Mouse (Mus musculus): ENCODE data around the gene Prrg3. TPM values are rescaled to one million over a fixed set of nuclear protein-coding genes. Genes with fewer than 3 reads are reported as not detected.

Gene Prrg3
- polyA plus RNA-seq, 1 experiment from 2014 or later: 10.0 TPM

DNA sequence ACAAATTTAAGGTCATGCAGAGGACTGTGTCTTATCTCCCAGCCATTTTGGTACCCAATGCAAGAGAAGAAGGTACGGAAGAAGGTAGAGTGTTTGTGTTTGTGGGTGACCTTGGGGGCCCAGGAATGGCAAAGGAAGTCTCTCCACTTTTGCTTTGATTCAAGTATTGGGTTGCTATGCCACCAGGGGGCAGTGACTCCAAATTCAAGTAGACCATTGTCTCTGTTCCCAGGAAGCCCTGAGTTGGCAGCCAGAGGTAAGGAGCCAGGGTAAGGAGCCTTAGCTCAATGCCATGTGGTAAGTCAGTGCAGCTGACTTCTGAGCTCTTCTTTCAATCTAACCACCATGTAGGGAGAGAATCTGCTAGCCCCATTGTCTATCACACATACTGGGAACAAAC is 21.4 kb downstream of the Prrg3 start:
- Histone ChIP-seq H3K36me3 (no peaks in the 10 kb centered on the region), H3K4me2 (replicated peaks) (no peak overlapping the region), H3K27me3 (no peaks in the 10 kb centered on the region), H3K9me3 (no peaks in the 10 kb centered on the region), H3K27ac (no peak overlapping the region), H3K4me1 (replicated peaks) (no peaks in the 10 kb centered on the region), H3K9ac (replicated peaks) (no peak overlapping the region), H3K4me3 (replicated peaks) (no peak overlapping the region)
- no peak for ATAC-seq
- 88% methylated on average over 1 of the region's 1 CpGs for WGBS

DNA sequence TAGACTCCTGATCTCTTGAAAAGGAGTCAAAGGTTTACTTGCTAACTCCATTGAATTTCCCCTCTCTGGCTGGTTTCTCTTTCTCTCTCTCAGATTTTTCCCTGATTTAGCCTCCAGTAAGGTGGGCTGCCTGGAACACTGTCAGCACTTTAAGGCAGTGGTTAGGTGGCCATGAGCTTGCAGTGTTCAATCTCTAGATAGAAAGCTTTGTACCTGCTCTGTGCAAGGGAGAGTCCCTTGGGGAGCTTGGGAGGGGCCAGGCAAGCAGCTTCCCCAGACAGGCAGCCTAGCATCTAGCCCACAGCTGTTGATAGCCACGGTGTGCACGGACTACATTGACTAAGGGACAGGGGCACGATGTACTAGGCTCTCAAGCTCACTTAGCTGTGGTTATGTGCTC is 29.1 kb downstream of the Prrg3 start, which contains the start of gene Cnga2:
Gene Cnga2 (plus strand): TSS at position 301 of the 400 bp plus-strand sequence.
- Histone ChIP-seq H3K9ac (replicated peaks) (no peak within 1 kb of the TSS), H3K27ac (no peak within 1 kb of the TSS), H3K9me3 (no peaks in the 10 kb centered on the region), H3K4me3 (replicated peaks) (no peak within 1 kb of the TSS), H3K27me3 (no peaks in the 10 kb centered on the region), H3K4me1 (replicated peaks) (no peaks in the 10 kb centered on the region), H3K4me2 (replicated peaks) (no peak within 1 kb of the TSS), H3K36me3 (no peaks in the 10 kb centered on the region)
- ATAC-seq: no peak
- WGBS: 77% methylated on average over 3 of the region's 3 CpGs

DNA sequence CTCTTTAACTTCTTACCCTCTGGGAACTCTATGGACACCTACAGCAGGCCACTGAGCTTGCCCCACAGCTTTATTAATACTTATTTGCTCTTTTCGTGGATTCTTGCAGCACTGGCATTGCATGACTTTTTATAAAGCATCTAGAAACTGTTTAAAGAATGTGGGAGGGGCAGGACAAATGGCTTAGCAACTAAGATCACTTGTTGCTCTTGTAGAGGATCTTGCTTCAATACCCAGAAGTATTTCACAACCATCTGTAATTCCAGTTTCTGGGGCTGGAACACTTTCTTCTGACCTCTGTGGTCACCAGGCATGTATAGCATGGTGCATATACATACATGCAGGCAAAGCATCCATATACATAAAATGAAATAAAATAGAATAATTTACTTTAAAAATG is 33.5 kb downstream of the Prrg3 start:
- H3K9me3 ChIP-seq: no peaks in the 10 kb centered on the region
- no peak overlapping the region for H3K4me2 ChIP-seq (replicated peaks)
- H3K9ac ChIP-seq (replicated peaks): no peak overlapping the region
- no peaks in the 10 kb centered on the region for H3K36me3 ChIP-seq
- H3K4me3 ChIP-seq (replicated peaks): no peak overlapping the region
- H3K27me3 ChIP-seq: no peaks in the 10 kb centered on the region
- ATAC-seq: no peak
- H3K4me1 ChIP-seq (replicated peaks): no peaks in the 10 kb centered on the region
- H3K27ac ChIP-seq: no peak overlapping the region
- 72% methylated on average over 1 of the region's 1 CpGs for WGBS

DNA sequence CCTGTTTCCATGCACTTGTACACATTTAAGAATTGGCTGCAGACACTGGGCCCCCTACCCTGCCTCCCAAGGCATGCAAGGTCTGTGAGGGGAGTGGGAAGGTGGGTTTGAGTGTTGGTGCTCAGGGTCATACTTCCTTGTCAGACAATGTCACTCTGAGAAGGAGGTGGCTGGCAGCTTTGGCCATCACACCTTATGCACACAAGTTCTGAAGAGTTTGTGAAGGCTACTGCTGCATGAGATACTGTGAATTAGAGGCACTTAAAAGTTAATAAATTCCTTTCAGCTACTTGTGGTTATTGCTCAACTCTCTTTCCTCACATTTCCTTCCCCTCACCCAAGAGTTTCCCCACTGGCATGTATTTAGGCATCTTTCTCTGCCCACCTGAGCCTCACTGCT is 47.5 kb downstream of the Prrg3 start:
- Histone ChIP-seq H3K9ac (replicated peaks) (no peak overlapping the region), H3K36me3 (no peaks in the 10 kb centered on the region), H3K4me2 (replicated peaks) (no peak overlapping the region), H3K4me1 (replicated peaks) (no peaks in the 10 kb centered on the region), H3K27me3 (no peaks in the 10 kb centered on the region), H3K9me3 (no peaks in the 10 kb centered on the region), H3K27ac (no peak overlapping the region), H3K4me3 (replicated peaks) (no peak overlapping the region)
- no peak for ATAC-seq

DNA sequence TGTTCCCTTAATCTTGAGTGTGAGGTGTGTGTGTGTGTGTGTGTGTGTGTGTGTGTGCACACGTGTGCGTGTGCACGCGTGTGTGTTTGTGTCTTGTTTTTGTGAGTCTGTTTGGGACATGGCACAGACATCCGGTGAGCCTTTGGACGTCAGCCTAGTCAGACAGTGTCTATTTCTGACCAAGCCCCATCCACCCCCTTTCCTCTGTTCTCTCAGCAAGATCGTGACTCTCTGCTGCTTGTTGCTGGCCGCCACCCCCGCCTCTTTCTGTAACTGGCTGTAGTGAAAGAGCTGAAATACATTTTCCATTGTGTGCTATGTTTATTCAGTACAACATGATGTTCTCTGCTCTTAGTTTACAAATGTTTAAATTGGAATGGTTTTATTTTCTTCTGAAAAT is 49.8 kb downstream of the Prrg3 start:
- Histone ChIP-seq H3K4me3 (replicated peaks) (no peak overlapping the region), H3K27ac (no peak overlapping the region), H3K9me3 (no peaks in the 10 kb centered on the region), H3K27me3 (no peaks in the 10 kb centered on the region), H3K4me2 (replicated peaks) (no peak overlapping the region), H3K4me1 (replicated peaks) (no peaks in the 10 kb centered on the region), H3K9ac (replicated peaks) (no peak overlapping the region), H3K36me3 (no peaks in the 10 kb centered on the region)
- 61% methylated on average over 9 of the region's 9 CpGs for WGBS
- no peak for ATAC-seq

DNA sequence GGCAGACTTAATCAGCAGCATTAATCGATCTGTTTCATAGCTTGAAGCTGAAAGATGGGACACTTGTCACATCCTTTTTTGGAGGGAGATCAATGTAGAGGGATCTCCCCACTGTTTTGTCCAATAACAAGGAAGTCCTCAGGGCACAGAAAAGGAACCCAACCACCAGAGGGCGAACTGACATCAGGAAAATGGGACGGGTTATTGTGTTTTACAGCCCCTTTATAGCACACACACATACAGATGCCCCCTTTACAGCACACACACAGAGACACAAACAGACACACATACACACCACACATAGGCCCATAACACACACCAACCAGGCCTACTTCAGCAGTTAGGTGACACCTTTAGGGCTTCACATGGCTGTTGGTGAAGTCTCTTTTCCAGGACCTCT is 50.4 kb downstream of the Prrg3 start:
- H3K4me3 ChIP-seq (replicated peaks): no peak overlapping the region
- H3K4me2 ChIP-seq (replicated peaks): no peak overlapping the region
- no peaks in the 10 kb centered on the region for H3K27me3 ChIP-seq
- no peaks in the 10 kb centered on the region for H3K4me1 ChIP-seq (replicated peaks)
- H3K9me3 ChIP-seq: no peaks in the 10 kb centered on the region
- no peak overlapping the region for H3K9ac ChIP-seq (replicated peaks)
- 37% methylated on average over 3 of the region's 3 CpGs for WGBS
- H3K36me3 ChIP-seq: no peaks in the 10 kb centered on the region
- no peak overlapping the region for H3K27ac ChIP-seq
- ATAC-seq: 0 out of 2 replicates have a peak, but pooled peaks have one; percentile 27

DNA sequence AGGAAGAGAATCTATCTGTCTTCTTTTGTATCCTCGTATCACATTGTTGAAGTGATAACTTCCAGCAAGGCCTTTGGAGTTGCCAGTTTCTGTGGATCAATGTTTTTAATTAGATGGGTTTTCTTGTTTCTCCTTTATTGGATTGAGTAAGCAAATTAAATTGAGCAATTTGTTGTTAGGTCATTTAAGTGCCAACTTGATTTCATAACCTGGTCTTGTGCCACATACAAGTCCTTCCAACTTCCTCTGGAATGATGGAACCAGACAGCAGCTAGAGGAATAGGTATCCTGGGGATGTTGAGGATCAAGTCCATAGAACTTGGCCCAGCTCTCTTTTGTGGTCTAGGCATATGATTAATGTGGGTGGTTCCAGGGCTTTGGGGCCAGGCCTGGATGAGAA is 59.8 kb downstream of the Prrg3 start:
- H3K27ac ChIP-seq: no peak overlapping the region
- WGBS: 87% methylated on average over 1 of the region's 1 CpGs
- H3K4me3 ChIP-seq (replicated peaks): no peak overlapping the region
- H3K9ac ChIP-seq (replicated peaks): no peak overlapping the region
- no peaks in the 10 kb centered on the region for H3K27me3 ChIP-seq
- ATAC-seq: no peak
- H3K4me2 ChIP-seq (replicated peaks): no peak overlapping the region
- no peaks in the 10 kb centered on the region for H3K9me3 ChIP-seq
- no peaks in the 10 kb centered on the region for H3K4me1 ChIP-seq (replicated peaks)
- H3K36me3 ChIP-seq: no peaks in the 10 kb centered on the region

Other genes starting within 250 kb of the Prrg3 start
- 54.5 and 60.6 TPM in 2 replicates for gene Vma21, start 146.7 kb upstream of the Prrg3 start, polyA plus RNA-seq (2015; fragmentation: Nextera tagmentation; extraction: Ambion mirVana)
- 0.17 and 0.22 TPM in 2 replicates for gene Gm1141, start 41.6 kb upstream of the Prrg3 start, polyA plus RNA-seq (2015; fragmentation: Nextera tagmentation; extraction: Ambion mirVana)
- not detected in 2 replicates for gene Fate1, start 10.4 kb downstream of the Prrg3 start, polyA plus RNA-seq (2015; fragmentation: Nextera tagmentation; extraction: Ambion mirVana)
- 0.10 and 0.11 TPM in 2 replicates for gene Cnga2, start 29.2 kb downstream of the Prrg3 start, polyA plus RNA-seq (2015; fragmentation: Nextera tagmentation; extraction: Ambion mirVana)